Mouse (Mus musculus) lung, embryonic 14.5 days (tissue): ENCODE data around the gene 9530003J23Rik. TPM values are rescaled to one million over a fixed set of nuclear protein-coding genes. Genes with fewer than 3 reads are reported as not detected.
"Not testable (repeated sequence)": the region's sequence is repeated elsewhere in the genome, so short reads cannot be mapped to it uniquely, and the experiment has no call there.

Source experiments
- ATAC-seq: fragments of 200-750 bp; cut with Nextera tagmentation; 2 replicates; pipeline ENCODE4 v1.8.0; 2017; ENCODE audit warnings: mild to moderate bottlenecking, moderate TSS enrichment, moderate library complexity; ENCODE audit not compliant: insufficient read depth
- DNase-seq: peaks from one replicate; pipeline ENCODE4 v3.0.0-alpha.2; 2015
- H3K27ac ChIP-seq: fragments of 300-500 bp; sonication (generic); 2 replicates; pipeline ENCODE4 v1.5.1; 2014; ENCODE audit warnings: low read depth, mild to moderate bottlenecking, moderate library complexity
- H3K27me3 ChIP-seq: fragments of 300-500 bp; sonication (generic); 2 replicates; pipeline ENCODE4 v1.6.1; 2014; ENCODE audit warnings: low read length, control low read depth; ENCODE audit not compliant: insufficient read depth
- H3K36me3 ChIP-seq: fragments of 300-500 bp; sonication (generic); 2 replicates; pipeline ENCODE4 v1.6.1; 2014; ENCODE audit warnings: control low read depth; ENCODE audit not compliant: insufficient read depth
- H3K4me1 ChIP-seq: fragments of 300-500 bp; sonication (generic); 2 replicates; pipeline ENCODE4 v1.6.1; 2014; ENCODE audit warnings: antibody characterized with exemption, control low read depth; ENCODE audit not compliant: insufficient read depth
- H3K4me2 ChIP-seq: fragments of 300-500 bp; sonication (generic); 2 replicates; pipeline ENCODE4 v1.6.1; 2014; ENCODE audit warnings: mild to moderate bottlenecking
- H3K4me3 ChIP-seq: fragments of 300-500 bp; sonication (generic); 2 replicates; pipeline ENCODE4 v1.5.1; 2014; ENCODE audit warnings: low read depth, low read length
- H3K9ac ChIP-seq: fragments of 300-500 bp; sonication (generic); 2 replicates; pipeline ENCODE4 v1.6.1; 2014
- H3K9me3 ChIP-seq: fragments of 300-500 bp; sonication (generic); 2 replicates; pipeline ENCODE4 v1.6.1; 2016; ENCODE audit warnings: low read depth, low read length, control low read depth
- CTCF ChIP-seq: IDR thresholded peaks from 2 replicates; pipeline ENCODE4 v1.5.1; 2016; ENCODE audit warnings: antibody characterized with exemption, low read depth
- WGBS: fragments of 180-500 bp; shearing (Covaris S2); extraction: QIAGEN DNeasy Blood & Tissue Kit; methylation state at CpG from one replicate; pipeline ENCODE4 v1.1.7; 2014; 5-methylcytosine and 5-hydroxymethylcytosine counted together
- polyA plus RNA-seq: library from polyadenylated mRNA; unstranded; fragments of >200 nt; fragmentation: Nextera tagmentation; extraction: Ambion mirVana; gene quantifications from 2 replicates; pipeline ENCODE4 v1.2.1, GENCODE M21; 2014

Gene 9530003J23Rik
- polyA plus RNA-seq: not detected in 2 replicates

DNA sequence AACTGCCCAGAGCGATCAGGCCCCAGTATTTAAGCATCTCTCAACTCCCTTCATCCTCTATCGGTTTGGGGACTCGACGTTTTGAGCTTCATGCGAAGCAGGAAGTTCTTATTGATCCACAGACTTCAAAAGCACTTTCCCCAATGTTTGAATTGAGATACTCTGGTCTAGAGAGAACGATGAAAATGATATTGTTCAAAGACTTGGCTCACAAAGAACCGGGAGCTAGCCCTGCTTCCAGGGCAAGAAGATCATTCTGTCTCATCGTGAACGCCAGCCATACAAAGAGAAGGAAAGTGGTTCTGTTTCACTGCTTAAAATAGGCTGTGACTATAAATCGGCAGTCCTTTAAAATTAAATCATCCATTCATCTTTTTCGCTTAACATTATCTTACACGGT lies at the start of gene 9530003J23Rik:
Gene 9530003J23Rik (minus strand): TSS at position 101 of the 400 bp plus-strand sequence.
- H3K36me3 ChIP-seq: no peaks in the 10 kb centered on the region
- no peak within 1 kb of the TSS for H3K4me2 ChIP-seq
- no peak within 1 kb of the TSS for H3K9ac ChIP-seq
- TF ChIP-seq CTCF: no peak
- no peak within 1 kb of the TSS for H3K27ac ChIP-seq
- no peak for ATAC-seq
- H3K4me3 ChIP-seq: no peak within 1 kb of the TSS
- DNase-seq: no peak
- H3K4me1 ChIP-seq: 0 out of 2 replicates have a peak, but pooled peaks cover 3% of the 10 kb centered on the region
- H3K27me3 ChIP-seq: no peaks in the 10 kb centered on the region
- no peaks in the 10 kb centered on the region for H3K9me3 ChIP-seq
- 82% methylated on average over 12 of the region's 12 CpGs for WGBS

DNA sequence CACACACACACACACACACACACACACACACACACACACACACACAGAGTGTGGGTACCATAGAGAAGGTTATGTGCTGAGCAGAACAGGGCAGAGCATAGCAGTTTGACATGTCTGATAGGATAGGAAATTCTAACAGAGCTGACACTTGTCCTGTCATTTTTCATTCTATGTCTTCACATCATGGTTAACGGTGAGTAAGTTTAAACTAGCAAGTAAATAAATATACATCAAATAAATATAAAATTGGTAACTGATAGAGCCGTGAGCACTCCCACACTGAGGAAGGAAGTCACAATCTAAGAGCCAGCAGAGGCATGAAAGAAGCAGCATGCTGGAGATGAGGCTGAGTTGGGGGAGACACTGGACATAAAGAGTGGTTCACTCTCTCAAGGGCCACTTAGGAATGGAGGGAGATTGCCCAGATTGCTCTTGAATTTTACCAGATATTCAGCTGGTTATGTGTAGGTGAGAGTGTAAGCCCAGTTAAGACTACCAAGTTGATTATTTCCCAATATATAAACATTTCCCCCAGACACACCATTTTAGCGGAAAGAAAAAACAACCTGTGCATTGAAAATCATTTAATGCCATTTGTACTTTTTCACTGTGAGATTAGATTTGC lies 48.8 kb upstream of the 9530003J23Rik start:
- Histone ChIP-seq H3K9ac (no peak overlapping the region), H3K27ac (no peak overlapping the region), H3K36me3 (no peaks in the 10 kb centered on the region), H3K9me3 (no peaks in the 10 kb centered on the region), H3K4me2 (no peak overlapping the region), H3K27me3 (no peaks in the 10 kb centered on the region), H3K4me3 (no peak overlapping the region), H3K4me1 (no peaks in the 10 kb centered on the region)
- DNase-seq: no peak
- no peak for ATAC-seq
- WGBS: 58% methylated on average over 3 of the region's 3 CpGs
- no peak for TF ChIP-seq CTCF

DNA sequence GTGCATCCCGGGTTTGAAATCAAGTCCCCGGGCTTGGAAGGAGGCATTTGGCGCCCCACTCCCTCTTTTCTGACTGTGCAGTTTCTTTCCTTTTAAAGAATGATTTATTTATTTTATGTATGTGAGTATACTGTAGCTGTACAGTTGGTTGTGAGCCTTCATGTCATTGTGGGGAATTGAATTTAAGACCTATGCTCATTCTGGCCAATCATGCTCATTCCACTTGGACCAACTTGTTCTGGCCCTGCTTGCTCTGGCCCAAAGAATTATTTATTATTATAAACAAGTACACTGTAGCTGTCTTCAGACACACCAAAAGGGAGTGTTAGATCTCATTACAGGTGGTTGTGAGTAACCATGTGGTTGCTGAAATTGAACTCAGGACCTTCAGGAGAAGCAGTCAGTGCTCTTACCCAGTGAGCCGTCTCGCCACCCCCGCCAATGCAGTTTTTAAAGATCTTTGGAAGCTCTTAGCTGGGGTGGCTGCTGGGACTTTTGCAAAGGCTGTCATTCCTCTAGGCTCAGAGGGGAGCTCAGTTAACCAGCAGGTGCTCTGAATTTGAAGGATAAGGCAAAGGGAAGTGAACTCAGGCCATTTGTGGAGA lies 48.0 kb upstream of the 9530003J23Rik start:
- no peaks in the 10 kb centered on the region for H3K4me1 ChIP-seq
- no peaks in the 10 kb centered on the region for H3K27me3 ChIP-seq
- H3K36me3 ChIP-seq: no peaks in the 10 kb centered on the region
- no peak overlapping the region for H3K4me2 ChIP-seq
- H3K4me3 ChIP-seq: no peak overlapping the region
- no peak overlapping the region for H3K27ac ChIP-seq
- no peaks in the 10 kb centered on the region for H3K9me3 ChIP-seq
- no peak for TF ChIP-seq CTCF
- no peak overlapping the region for H3K9ac ChIP-seq
- 76% methylated on average over 6 of the region's 6 CpGs for WGBS
- no peak for DNase-seq
- ATAC-seq: no peak

DNA sequence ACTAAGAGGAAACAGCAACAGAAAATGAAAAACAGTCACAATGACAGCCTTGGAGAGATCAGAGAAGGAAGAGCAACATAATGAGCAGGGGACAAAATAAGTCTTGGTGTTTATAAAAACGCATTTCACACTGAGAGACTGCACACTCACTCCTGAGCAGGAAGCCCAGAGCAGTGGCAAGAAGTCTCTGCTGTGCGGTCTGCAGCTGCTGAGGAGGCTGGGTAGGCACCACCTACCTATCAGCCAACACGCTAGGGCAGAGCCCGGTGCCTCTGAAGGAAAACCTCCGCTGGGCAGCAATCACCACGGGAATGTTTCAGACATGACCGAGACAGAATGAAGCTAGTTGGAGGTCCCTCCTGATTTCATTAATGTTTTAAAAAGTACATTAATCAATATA lies 47.1 kb upstream of the 9530003J23Rik start:
- not testable (repeated sequence) for ATAC-seq
- 52% methylated on average over 2 of the region's 7 CpGs for WGBS

DNA sequence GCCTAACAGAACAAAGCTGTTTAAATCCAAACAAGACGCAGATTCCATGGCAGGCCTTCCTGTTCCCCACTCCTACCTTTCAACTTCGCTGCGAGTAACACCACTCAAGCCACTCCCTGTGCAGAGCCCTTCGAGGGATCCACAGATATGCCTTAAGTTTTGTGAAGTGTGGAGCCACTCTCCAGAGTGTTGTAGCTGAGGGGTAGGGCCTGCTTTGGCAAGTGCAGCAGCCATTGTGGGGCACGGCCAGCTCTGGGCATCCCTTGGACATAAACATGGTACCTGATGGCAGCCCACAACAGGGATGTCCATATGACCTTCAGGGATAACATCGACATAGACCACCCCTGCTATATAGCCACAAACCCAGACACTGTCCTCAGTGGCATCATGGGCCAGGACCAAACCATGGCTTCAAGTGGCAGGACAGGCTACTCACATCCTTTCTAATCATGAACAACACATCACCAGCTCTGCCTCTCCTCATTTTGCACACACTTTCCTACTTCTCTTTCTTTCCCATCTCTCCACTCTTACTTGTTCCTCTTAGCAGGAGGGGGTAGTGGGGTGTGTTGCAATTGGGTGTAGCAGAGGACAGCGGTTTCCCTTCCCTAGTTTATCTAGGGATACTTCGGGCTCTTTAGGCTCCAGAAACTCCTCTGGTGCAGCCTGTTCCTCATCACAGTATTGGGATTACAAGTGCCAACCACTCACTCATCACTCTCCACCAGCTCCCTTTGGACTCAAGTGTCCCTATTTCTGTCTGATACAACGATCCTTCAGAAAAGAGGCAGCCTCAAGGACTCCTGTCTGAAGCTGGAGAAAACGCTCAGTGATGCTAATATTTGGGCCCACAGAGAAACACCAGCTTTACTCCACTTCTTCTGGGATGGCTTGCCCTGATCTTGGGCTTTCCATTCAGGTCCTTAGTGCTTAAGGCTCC lies 46.3 kb upstream of the 9530003J23Rik start:
- H3K9ac ChIP-seq: no peak overlapping the region
- H3K4me3 ChIP-seq: no peak overlapping the region
- no peak overlapping the region for H3K4me2 ChIP-seq
- no peaks in the 10 kb centered on the region for H3K9me3 ChIP-seq
- TF ChIP-seq CTCF: no peak
- no peak for DNase-seq
- no peaks in the 10 kb centered on the region for H3K27me3 ChIP-seq
- WGBS: 68% methylated on average over 10 of the region's 10 CpGs
- ATAC-seq: no peak
- no peaks in the 10 kb centered on the region for H3K36me3 ChIP-seq
- no peaks in the 10 kb centered on the region for H3K4me1 ChIP-seq
- H3K27ac ChIP-seq: no peak overlapping the region

More for the DNA sequence above, 47.1 kb upstream of the 9530003J23Rik start:
- H3K27ac ChIP-seq, H3K36me3 ChIP-seq, H3K4me1 ChIP-seq, H3K9me3 ChIP-seq, H3K27me3 ChIP-seq, DNase-seq, H3K4me2 ChIP-seq, H3K9ac ChIP-seq, H3K4me3 ChIP-seq: not testable (repeated sequence)

DNA sequence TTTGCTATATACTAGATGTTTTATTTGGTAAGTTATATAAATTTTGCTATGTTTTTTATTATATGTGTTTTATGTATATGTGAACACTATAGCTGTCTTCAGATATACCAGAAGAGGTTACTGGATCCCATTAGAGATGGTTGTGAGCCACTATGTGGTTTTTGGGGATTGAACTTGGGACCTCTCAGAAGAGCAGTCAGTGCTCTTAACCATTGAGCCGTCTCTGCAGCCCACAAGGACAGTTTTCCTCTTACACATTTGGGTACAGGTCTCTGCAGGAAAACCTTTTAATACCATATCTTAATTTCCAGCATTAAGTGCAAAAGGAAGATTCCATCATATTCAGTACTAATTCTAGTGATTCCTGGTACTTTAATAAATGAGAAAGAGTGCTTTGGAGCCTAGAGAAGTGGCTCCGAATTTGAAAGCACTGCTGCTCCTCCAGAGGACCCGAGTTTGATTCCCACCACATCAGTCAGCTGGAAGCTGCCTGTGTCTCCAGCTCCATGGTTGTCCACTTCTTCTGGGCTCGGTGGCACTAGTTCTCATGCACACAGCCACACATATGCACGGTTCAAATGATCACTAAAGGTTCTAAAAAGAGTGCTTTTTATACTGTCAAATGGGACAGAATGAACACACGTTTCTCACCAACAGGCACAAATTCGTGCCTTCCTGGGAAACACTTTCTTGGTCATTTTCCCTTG lies 45.5 kb upstream of the 9530003J23Rik start:
- Histone ChIP-seq H3K4me3 (no peak overlapping the region), H3K4me1 (no peaks in the 10 kb centered on the region), H3K9ac (no peak overlapping the region), H3K4me2 (no peak overlapping the region), H3K27ac (no peak overlapping the region), H3K9me3 (no peaks in the 10 kb centered on the region), H3K27me3 (no peaks in the 10 kb centered on the region), H3K36me3 (no peaks in the 10 kb centered on the region)
- TF ChIP-seq CTCF: no peak
- ATAC-seq (no peak), DNase-seq (no peak)
- 76% methylated on average over 7 of the region's 7 CpGs for WGBS

DNA sequence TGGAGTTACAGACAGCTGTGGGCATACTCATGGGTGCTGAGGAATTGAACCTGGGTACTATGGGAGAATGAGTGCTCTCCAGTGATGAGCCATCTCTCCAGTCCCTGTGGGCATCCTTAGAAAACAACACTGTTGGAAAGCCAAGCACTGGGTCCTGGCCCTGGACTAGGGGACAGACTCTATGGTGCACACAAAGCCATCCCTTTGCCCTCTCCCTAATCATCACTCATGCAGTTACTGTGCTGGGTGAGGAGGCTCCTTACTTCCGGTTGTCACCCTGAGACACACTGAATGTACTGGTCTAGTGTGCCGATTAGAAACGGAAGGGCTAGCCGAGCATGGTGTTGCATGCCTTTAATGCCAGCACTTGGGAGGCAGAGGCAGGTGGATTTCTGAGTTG lies 44.7 kb upstream of the 9530003J23Rik start:
- not testable (repeated sequence) for H3K9ac ChIP-seq, ATAC-seq, H3K4me3 ChIP-seq, H3K9me3 ChIP-seq, H3K27ac ChIP-seq, H3K27me3 ChIP-seq, DNase-seq, H3K4me1 ChIP-seq, H3K4me2 ChIP-seq, H3K36me3 ChIP-seq
- WGBS: 87% methylated on average over 4 of the region's 4 CpGs
